Mouse (Mus musculus) Patski (cell line): ENCODE results near the gene Kirrel. TPM values are rescaled to one million over a fixed set of nuclear protein-coding genes. Genes with fewer than 3 reads are reported as not detected.

ENCODE experiments used
- ATAC-seq: fragments of 100-300 bp; one replicate; pipeline ENCODE4 v1.8.0; 2021
- CTCF ChIA-PET: fragments of 350-600 bp; sonication (Branson Sonifier 250); formaldehyde crosslinking; loops from one replicate; lab custom pipeline; 2022; ENCODE audit warnings: inconsistent platforms; lab: Charles Lee
- POLR2A ChIA-PET: fragments of 350-600 bp; sonication (Branson Sonifier 250); formaldehyde crosslinking; loops from one replicate; lab custom pipeline; 2022; ENCODE audit warnings: antibody characterized with exemption, inconsistent platforms; lab: Charles Lee
- DNase-seq: peaks from one replicate; pipeline ENCODE4 v3.0.0-alpha.2; 2011; ENCODE audit warnings: low read depth, low spot score
- H3K27me3 ChIP-seq: fragments of 371-371 bp; one replicate; pipeline ENCODE4 v1.5.1; 2021
- CTCF ChIP-seq: fragments of 100-300 bp; IDR thresholded peaks from one replicate; pipeline ENCODE4 v1.5.1; 2021
- in situ Hi-C: fragments of 300-500 bp; cut with MboI; formaldehyde crosslinking; loops from 3 replicates; pipeline ENCODE4 v1.11.1; 2018; ENCODE audit warnings: low pct_unique_long_range_greater_than_20kb, mixed read lengths
- polyA plus RNA-seq: library from polyadenylated mRNA; unstranded; gene quantifications from one replicate; pipeline ENCODE4 v1.2.3, GENCODE M21; 2021

Kirrel gene
- polyA plus RNA-seq, 1 experiment from 2014 or later = 156 TPM

DNA sequence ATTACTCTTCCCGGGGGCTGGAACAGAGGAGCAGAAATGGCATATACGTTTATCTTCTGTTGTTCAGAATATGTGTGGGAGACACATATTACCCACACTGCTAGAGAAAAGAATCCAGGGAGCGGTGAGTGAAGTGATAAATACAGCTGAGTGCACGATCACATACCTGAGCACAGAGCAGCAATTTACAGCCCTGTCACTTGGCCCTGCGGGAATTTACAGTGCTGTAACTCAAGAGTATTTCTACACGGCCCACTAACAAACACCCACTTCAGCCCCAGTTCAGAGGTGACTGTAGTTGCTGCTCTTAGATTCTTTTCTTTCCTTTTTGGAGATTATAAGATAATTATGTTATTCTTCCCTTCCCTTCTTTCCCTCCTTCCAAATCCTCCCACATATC is 18.8 kb upstream of the Kirrel start:
- ChIA-PET POLR2A (no interaction called here), CTCF (no interaction called here)
- ATAC-seq = no peak
- no peak for DNase-seq
- peaks cover 55% of the 10 kb centered on the region for H3K27me3 ChIP-seq
- in situ Hi-C loops = no loop called here
- no peak for TF ChIP-seq CTCF

DNA sequence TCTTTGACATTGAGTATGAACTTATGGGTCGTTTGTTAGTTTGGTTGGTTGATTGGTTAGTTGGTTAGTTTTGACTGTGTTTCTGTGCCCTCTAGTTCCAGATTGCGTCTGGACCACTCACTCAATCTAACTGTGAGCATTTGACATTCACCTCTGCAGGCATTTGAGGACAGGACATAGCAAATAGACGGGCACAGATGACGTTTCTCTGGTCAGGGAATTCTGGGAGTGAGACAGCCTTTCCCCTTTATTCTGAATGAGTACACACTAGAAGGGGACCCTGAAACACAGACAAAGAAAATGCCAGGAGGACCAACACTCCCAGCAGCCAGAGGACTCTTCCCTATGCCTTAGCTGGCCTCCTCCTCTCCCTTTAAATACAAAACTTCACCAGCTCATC is 2.1 kb upstream of the Kirrel start:
- in situ Hi-C loops = loop anchor here (5.0 kb wide), 2 partner anchors 89 to 144 kb away; no protein-coding TSS in a partner anchor
- no peaks in the 10 kb centered on the region for H3K27me3 ChIP-seq
- no peak for ATAC-seq
- CTCF ChIA-PET = interaction anchor here (2.0 to 3.4 kb wide), 6 partner anchors 8 to 146 kb away, joined by 5 to 73 read pairs (median 14); no protein-coding TSS in a partner anchor
- POLR2A ChIA-PET = interaction anchor here (1.5 kb wide), 1 partner anchor 86 kb away, joined by 3 read pairs; no protein-coding TSS in a partner anchor
- TF ChIP-seq CTCF = no peak
- DNase-seq = no peak

DNA sequence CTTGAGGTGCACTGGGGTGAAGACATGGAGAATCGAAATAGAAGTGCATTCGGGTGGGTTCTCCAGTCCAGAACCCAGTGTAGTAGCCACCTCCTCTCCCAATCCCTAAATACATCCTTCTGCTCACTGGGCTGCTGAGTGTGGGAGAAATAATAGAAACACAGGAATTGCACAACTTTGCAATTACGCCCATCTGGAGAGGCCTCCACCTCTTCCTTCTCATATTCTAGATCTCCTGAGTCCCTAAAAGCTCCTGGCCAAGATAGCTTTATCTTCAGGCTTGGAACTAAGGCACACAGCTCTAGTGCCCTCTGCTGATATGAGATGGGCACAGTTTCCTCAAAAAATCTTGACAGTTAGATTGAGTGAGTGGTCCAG is 880 bp upstream of the Kirrel start:
- DNase-seq (no peak), ATAC-seq (no peak)
- no peaks in the 10 kb centered on the region for H3K27me3 ChIP-seq
- in situ Hi-C loops = loop anchor here (5.0 kb wide), 2 partner anchors 88 to 143 kb away; no protein-coding TSS in a partner anchor
- ChIA-PET CTCF (interaction anchor here (0.6 to 3.4 kb wide), 30 partner anchors 9 to 145 kb away, joined by 3 to 73 read pairs (median 4); no protein-coding TSS in a partner anchor), POLR2A (interaction anchor here (0.9 to 1.7 kb wide), 5 partner anchors 10 to 85 kb away, joined by 3 to 12 read pairs (median 6); no protein-coding TSS in a partner anchor)
- no peak for TF ChIP-seq CTCF

DNA sequence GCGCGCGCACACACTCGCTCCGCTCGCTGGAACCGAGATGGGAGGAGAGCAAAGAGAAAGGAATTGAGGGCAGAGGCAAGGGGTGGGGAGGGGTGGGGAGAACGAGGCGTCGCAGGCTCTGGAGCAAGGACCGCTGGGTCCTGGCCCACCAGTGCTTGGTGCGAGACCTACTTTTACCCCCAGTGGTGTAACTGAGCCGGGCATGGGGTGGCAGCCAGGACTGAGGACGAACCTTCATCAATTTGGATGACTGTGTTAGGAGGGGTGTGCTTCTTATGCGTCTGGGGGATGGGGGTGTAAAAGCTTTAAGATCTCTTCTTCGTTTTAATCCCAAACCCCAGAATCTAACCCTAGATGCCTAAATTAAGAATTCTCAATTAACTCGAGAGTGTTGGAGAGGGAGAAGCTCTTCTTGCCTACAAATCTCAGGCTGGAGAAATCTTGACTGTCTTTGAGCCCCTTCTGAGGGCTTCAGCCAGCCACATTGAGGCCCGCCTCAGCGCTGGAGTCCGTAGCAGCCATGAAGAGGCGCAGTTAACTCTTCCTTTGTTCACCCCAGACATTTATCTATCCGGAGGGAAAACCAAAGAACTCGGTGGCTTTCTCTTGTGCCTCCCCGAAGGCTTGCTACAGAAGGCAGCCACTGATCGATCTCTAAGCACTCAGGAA is 356 bp upstream of the Kirrel start:
- POLR2A ChIA-PET = interaction anchor here (0.9 to 1.7 kb wide), 5 partner anchors 9 to 84 kb away, joined by 3 to 12 read pairs (median 6); no protein-coding TSS in a partner anchor
- in situ Hi-C loops = loop anchor here (5.0 kb wide), 2 partner anchors 88 to 143 kb away; no protein-coding TSS in a partner anchor
- DNase-seq = no peak
- no peak for ATAC-seq
- CTCF ChIA-PET = interaction anchor here (0.6 to 3.4 kb wide), 30 partner anchors 10 to 144 kb away, joined by 3 to 73 read pairs (median 4); no protein-coding TSS in a partner anchor
- no peak for TF ChIP-seq CTCF
- H3K27me3 ChIP-seq = no peaks in the 10 kb centered on the region

DNA sequence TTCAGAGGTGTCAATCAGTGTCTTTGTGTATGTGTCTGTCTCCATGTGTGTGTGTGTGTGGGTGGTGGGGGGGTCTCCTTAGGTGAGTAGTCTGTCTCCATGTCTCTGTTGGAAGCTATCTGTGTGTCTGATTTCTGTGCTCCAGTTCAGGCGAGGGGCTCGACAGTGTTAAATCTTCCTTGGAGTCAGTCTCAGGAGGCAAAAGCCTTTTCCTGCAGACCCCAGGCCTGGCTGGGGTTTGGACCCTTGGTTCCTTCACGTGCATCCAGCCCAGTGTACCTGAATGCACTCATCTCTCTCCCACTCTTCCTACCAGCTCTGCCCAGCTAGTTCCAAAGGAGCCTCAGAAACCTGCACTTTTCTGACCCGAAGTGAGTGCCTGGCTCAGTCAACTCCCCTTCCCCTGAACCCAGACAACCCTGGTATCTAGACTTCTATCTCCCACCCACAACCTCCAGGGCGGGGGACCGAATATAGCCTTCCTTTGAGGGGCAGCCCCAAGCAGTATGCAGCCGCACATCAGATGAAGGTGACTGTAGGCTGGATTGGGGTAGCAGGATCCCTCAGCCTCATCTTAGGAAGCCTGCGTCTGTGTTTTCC is 961 bp downstream of the Kirrel start:
- POLR2A ChIA-PET = interaction anchor here (1.0 to 3.4 kb wide), 6 partner anchors 10 to 83 kb away, joined by 3 to 41 read pairs (median 8); no protein-coding TSS in a partner anchor
- no peak for ATAC-seq
- CTCF ChIA-PET = interaction anchor here (1.0 to 5.5 kb wide), 8 partner anchors 11 to 91 kb away, joined by 3 to 25 read pairs (median 6); no protein-coding TSS in a partner anchor
- in situ Hi-C loops = no loop called here
- no peak for TF ChIP-seq CTCF
- H3K27me3 ChIP-seq = no peaks in the 10 kb centered on the region
- DNase-seq = no peak

DNA sequence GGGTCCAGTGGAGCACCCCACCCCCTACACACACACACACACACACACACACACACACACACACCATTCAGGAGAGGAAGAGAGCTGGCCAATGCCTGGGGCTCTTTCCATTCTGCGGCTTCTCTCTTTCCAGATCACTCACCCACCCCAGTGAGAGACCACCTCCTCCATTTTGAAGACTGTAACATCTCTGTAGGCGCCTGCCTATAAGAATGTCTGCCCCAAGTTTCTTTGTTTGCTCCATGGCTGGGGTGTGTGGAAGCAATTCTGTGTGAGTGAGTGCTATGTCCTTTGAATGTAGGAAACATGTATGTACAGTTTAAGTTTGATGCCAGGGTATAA is 1.5 kb downstream of the Kirrel start:
- no peak for TF ChIP-seq CTCF
- DNase-seq = no peak
- no peaks in the 10 kb centered on the region for H3K27me3 ChIP-seq
- POLR2A ChIA-PET = interaction anchor here (0.9 to 3.4 kb wide), 8 partner anchors 10 to 128 kb away, joined by 3 to 41 read pairs (median 6); no protein-coding TSS in a partner anchor
- CTCF ChIA-PET = interaction anchor here (1.0 to 5.5 kb wide), 9 partner anchors 10 to 91 kb away, joined by 3 to 25 read pairs (median 7); no protein-coding TSS in a partner anchor
- no peak for ATAC-seq
- in situ Hi-C loops = no loop called here

DNA sequence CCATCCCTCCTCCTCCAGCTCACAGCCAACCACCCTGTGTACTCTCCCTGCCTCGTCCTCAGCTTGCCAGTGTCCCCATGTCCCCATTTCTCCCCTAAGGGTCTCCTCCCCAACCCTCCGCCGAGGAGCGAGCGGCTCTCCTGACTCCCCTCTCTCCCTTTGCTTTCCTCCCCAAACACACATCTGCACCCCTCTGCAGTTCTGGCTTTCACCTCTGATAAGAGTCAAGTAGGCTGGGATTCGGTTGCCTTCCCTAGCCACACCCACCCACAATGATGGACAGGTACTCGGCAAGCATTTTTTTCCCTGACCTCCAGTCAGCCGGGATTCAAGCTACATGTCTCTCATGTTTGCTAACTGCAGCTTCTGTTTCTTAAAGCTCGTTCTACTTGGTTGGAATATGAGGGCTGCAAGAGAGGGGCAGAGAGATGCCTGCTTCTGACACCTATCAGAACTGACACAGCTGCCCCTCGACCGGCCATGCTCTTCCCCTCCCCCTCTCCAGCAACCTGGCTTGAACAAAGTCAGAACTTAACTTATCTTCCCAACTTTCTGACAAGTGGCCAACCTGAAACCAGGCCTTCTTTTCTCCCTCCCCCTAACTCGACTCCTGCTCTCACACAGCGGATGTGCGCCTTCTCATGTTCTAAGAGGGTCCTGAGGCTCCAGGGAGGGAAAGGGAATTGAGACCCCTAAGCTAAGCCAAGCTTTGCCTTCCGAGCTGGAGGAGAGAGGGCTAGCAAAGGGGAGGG is 2.0 kb downstream of the Kirrel start:
- CTCF ChIA-PET = interaction anchor here (1.0 to 5.5 kb wide), 12 partner anchors 10 to 91 kb away, joined by 3 to 25 read pairs (median 6); no protein-coding TSS in a partner anchor

DNA sequence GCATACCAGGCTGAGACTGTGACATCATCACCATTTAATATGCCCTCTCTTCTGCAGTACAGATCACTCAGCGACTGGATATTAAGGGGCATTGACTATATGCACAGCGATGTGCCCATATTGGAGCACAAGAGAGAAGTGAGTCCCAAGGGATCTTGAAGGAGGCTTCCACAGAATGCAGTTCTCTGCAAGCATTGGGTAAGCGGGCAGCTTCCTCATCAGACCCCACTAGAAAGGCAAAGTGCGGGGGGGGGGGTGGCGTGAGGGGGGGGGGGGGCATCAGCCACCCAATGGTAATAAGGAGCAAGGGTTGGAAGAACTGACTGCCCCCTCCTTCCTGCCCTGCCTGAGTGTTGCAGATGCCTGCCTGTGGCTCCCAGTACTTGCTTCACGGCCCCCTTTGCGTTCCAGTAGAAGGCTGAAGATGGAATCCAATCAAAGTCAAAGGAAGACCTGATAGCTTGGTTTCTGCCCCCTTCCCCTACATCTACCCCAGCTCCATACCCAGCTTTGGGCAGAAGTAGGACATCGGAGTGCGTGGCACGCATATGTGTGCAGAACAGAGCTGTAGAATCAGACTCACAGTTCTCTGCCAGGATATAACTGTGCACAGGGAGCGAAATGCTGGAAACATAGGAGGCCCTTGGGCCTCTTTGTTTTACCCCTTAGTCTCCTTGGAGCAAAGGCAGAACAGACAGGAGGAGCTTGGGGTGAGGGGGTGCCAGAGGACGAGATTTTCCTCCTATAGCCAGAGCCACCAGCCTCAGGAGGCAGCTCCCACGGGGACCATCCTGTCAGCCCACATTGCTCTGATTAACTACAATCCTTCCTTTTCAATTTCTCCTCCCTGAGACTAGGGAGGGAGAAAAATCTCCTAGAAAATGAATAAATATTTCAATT is 3.1 kb downstream of the Kirrel start:
- no peak for TF ChIP-seq CTCF
- ATAC-seq (no peak), DNase-seq (no peak)
- ChIA-PET POLR2A (interaction anchor here (0.7 to 3.4 kb wide), 12 partner anchors 8 to 786 kb away, joined by 3 to 41 read pairs (median 4); partner anchors contain the start of gene Etv3), CTCF (interaction anchor here (1.0 to 5.5 kb wide), 10 partner anchors 9 to 138 kb away, joined by 3 to 25 read pairs (median 3); no protein-coding TSS in a partner anchor)
- no peaks in the 10 kb centered on the region for H3K27me3 ChIP-seq
- in situ Hi-C loops = no loop called here

More for the DNA sequence above, 2.0 kb downstream of the Kirrel start:
- TF ChIP-seq CTCF = no peak
- in situ Hi-C loops = no loop called here
- H3K27me3 ChIP-seq = no peaks in the 10 kb centered on the region
- DNase-seq (no peak), ATAC-seq (no peak)
- POLR2A ChIA-PET = interaction anchor here (0.5 to 3.4 kb wide), 14 partner anchors 9 to 353 kb away, joined by 3 to 41 read pairs (median 3); partner anchors contain the start of gene Etv3
